Mouse (Mus musculus) lung, postnatal 14 days (tissue): ENCODE measurements around the gene Pde1c.

Experiments
- DNase-seq: peaks from one replicate; pipeline ENCODE4 v3.0.0; 2021

Gene Pde1c

DNA sequence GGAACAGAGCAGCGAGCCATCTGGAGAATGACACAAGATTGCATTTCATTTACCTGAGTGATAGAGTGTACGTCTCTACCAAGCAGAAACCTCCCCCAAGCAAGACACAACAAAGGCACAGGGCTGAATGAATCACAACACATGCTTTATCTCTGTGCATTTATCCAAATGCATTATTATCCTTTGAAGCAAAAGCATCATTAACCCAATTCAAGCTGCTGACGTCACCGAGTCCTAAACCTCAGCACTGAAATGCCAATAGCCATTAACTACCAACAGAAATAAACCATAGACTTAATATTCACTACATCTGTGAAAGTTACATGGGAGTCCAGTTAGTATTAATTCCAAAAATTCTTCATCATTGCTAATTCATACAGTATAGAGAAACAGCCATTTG, 127.4 kb downstream of the Pde1c start:
- DNase-seq = no peak

DNA sequence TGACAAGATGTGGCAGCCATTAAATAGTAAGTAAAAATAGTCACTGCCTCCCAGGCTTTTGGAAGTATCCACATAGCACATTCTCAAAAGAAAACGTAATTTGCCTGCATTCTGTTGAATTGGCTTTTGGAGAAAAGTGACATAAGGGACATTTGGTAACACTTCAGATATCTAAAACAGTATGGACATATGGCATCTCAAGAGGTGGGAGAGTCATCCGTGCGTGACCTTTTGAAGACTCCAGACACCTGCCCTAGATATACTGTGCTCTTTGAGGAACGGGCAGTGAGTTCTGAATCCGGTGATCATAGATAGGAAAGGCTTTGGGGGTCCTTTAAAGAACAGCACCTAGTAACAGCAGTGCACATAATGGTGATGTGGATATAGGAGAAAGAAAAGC, 143.1 kb downstream of the Pde1c start:
- no peak for DNase-seq

DNA sequence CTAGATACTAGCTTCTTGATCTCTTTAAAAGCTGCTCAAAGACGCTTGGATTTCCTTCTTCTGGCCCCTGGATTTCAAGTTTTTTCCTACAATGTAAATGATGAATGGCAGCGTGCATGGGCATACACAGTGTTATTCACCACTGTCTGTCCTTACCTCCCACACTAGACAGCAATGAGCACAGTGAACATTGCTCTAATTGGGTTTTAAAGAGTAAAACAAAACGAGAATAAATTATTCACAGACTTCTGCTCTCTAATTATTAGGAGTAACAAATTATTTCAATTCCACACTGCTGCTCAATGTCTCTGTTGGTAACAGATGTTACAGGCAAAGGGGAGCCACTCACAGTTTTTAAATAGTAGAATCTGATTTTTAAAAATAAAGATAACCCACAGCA, 146.0 kb downstream of the Pde1c start:
- DNase-seq = no peak

DNA sequence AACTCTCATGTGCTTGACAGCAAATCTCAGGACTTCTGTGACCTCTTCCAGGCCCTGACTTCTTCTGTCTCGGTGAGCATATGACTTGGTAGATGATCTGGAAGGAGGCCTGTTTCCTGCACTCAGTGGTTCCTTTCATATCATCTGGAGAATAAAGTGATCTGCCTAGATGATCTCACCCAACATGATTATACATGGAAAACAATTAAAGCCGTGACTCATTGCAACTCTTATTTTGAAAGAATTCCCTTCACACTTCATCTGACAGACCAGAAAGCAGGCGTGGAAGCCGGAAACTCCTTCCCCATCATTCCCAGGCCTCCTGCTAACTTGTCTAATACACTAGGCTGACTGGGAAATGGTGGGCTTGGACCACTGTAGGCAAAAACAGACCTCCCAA, 152.7 kb downstream of the Pde1c start:
- no peak for DNase-seq

DNA sequence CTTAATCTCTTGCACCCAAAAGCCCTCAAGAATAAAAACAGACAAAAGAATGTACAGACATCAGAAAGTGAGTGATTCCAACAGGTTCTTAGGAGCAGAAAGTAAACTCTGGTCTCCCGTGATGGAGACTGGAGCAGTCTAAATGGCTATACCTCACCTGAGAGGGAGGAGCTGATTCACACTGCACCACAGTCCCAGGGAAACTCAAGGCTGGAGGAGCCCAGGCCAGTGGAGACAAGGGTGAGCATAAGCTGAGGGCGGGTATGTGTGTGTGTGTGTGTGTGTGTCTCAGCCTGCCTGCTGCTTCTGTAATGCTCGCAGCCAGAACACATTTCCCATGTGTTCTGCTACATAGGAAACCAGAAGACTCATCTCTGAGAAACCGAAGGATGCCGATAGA, 179.7 kb downstream of the Pde1c start:
- DNase-seq = no peak

DNA sequence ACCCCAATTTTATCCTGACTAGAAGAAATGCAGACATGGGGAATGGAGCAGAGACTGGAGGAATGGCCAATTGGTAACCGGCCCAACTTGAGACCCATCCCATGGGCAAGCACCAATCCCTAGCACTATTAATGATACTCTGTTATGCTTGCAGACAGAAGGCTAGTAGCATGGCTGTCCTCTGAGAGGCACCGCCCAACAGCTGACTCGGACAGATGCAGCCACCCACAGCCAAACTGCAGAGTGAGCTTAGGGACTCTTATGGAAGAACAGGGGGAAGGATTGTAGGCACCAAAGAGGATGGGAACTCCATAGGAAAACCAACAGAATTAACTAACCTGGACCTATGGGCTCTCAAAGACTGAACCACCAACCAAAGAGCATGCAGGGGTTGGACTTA, 192.5 kb downstream of the Pde1c start:
- DNase-seq = no peak

DNA sequence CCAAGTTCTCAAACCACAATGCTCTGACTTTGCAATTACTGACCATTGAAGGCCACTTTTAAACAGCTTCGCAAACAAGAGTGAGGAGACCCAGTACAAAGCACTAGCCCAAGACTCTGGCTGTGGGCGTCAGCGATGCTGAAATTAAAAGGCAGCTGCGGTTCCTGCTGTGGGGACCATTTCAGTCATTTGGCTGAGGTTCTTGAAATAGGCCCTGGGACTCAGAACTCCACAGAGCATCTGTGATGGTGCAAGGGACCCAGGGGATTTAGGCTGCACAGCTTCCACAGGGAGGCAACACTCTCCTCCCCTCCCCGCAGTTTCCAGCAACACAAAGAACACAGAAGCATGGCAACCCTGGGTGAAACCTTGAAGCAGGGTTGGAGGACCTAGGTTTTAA, 194.7 kb downstream of the Pde1c start:
- no peak for DNase-seq

DNA sequence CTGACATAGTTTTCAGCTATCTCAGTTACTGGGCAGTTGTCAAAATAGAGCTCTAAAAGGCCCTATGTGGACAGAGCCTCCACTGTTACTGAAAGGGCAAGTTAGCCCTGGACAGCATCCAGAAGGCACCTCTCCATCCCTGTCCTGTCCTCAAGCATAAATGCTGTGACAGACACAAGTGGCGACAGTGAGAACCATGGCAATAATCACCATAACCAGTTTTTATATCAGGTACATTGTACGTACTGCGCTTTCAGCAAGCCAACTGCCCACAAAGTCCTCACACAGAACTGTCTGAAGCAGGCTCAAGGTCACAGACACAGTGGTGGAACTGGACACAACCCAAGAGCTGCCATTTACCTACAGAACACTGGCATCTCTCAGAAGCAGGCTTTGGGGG, 195.2 kb downstream of the Pde1c start:
- DNase-seq = no peak

DNA sequence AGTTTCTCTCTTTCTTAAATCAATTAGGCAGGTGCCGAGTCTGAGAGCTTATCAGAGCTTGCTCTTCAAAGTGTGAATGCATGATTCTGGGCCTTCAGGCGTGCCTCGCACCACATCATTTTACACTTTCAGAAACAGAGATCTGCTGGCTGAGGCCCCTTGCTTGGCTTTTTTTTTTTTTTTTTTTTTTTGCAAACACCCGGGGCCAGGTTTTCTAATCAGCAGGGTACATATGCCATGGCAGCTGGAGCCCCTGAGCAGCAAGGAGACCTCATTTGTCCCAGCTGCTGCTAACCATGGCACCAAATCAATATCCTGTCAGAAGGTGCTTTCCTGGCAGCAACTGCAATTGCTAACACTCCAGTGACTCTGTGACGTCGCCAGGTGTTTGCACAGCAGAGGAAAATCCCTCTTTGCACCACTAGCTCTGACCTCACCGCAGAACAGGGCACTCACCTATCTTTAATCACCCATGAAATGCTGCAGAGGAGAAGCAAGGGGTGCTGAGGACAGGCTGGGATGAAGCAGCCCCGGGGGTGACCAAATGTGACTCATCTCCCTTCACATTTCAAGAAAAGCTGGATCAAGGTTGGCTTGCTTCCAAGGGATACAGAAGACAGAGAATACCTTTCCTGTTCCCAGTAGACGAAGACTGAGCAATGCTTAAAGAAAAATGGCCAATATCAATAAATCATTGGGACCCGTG, 195.7 kb downstream of the Pde1c start:
- no peak for DNase-seq

DNA sequence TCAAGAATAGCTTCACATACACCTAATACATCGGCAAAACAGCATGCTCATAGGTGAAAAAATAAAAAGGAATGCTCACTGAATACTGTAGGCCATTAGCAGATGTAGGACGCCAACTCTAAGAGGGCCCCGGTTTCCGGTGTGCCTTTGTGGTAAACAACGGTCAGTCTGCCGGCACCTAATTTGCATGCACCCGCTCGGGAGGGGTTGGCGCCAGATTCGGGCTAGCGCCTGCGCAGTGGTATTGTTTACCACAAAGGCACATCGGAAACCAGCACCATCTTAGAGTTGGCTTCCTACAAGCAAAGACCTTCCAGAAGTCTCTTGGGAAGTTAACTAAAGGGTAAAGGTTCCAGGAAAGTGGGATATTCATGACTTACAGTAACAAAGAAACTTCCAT, 199.4 kb downstream of the Pde1c start:
- DNase-seq = no peak

DNA sequence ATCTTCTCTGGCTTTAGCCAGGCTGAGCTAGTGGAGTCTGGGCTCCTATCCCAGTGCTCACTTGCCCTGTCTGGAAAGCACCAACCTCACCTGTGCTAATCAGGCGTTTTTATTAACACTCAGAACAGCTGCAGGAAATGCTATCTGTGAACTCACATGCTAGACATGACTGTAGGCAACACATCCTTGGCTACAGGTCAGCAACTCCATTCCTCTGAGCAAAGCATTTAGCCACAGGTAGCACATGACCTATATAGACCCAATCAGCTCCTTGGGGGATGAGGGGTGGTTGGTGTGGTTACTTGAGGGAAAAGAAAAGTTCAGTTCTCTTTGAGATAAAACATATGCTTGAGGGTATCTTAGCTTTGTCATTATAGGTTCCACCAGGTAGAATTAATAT, 200.8 kb downstream of the Pde1c start:
- DNase-seq = no peak

DNA sequence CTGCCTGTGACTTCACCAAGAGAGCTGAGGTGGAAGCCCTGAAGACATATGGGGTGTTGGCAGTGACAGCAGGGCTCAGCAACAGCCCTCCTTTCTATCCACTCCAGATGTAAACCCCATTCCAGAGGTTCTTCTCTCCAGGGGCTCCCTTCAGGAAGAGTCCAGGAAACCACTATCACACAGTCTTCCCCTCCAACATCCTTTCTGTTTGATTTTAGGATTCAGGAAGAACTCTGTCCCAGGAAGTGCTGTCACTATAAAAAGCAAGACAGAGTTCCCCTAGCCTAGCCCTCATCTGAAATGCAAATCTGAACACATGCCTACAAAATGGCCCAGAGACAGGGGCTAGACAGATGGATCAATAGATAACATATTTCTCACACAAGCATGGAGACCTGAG, 201.6 kb downstream of the Pde1c start:
- no peak for DNase-seq

DNA sequence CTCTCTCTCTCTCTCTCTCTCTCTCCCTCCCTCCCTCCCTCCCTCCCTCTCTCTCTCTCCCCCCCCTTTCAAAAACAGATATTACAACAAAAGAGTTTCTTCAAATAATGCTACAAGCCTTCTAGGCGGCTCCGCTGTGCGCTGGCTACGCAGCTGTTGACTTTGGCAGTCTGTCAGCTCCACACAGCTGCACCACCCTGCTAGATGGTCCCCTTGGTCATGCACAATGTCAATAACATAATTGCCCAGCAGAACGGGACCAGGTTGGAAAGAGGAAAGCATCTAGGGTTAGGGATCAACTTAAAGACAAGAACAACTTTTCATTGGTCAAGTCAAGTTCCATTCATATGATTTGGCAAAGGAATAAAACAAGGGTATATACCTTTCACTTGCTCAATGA, 206.3 kb downstream of the Pde1c start:
- no peak for DNase-seq

DNA sequence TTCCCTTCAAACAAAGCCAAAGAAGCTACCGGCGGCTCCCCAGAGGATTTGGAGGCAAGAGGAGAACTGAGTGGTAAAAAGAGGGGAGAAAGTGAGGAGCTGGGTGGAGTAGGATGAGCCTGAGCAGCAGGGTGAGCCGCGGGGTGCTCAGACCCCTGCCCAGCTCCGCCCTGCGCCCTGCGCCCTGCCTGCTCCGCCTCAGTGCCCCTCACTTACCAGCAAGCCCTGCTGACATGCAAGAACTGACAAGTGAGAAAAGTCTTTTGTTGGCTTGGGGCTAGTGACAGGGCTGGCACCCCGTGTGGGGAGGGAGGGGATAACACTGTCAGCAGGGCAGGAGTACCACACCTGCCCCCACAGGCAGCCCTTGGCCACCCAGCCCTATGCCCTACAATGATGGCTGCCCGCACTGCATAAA, 206.8 kb downstream of the Pde1c start:
- peak; percentile 1 for DNase-seq

DNA sequence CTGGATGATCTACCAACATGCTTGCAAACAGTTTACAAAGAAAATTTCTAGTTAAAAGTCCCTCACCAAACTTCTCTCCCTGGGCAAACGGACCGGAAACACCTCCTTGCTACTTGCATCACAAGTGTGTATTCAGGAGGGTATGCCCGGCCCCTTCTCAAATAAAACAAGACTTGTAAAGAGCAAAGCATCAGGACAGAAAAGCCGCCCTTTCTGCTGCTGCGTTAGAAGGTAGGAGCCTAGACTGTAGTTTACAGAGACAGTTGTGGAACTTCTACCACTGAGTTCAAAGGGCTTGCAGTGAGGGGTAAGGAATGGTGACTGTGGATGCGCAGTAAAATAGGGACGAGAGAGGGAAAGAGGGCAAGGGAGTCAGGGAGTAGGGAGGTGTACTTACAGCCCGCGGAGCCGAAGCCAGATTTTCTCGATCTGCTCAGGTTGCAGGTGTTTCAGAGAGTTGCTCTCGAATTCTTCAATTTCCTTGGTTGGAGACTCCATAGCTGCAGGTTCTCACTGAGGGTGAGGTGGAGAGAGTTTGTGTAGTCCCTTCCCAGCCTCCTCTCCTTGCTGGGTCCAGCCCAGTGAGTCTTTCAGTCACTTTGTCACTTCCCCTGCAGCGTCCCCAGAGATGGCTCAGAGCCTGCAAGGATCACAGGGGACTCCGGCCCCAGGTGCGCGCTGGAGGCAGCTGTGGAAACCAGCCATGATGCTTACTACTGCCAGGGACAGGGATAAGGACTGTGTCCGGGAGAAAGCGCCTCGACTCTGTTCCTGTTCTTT, 207.4 kb downstream of the Pde1c start:
- DNase-seq = no peak

DNA sequence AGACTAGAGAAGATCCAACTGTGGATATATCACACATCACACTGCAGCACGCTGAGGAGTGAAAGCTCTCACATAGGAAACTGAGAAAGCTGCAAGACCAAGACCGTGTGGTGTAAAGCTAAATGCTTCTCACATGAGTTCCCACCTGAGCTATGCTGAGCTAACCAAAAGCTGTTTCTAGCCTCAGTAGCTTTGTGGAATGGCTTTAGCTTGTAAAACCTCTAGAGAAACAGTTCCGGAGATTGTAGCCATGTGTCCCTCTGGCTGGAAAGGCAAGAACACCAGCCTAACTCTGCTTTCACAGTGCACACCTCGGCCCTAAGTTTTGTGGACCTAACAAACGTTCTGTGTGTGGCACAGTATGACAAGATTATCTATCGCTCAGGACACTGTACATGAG, 208.8 kb downstream of the Pde1c start:
- no peak for DNase-seq

DNA sequence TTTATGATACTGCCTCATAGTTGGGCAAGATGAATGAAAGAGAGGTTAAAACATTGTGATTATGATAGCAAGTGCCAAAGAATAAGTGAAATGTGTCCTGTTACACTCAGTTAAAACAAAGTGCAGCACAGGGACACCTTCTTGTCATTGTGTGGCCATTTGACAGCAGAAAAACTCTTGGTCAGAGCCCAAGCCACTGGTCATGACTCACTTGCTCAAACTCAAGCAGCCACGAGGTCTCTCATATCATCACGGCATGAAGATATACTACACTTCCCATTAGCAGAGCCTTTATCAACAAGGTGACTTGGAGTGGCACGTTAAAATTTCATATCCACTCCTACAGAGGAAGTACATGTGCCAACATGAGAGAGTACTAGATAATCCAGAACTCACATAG, 209.8 kb downstream of the Pde1c start:
- no peak for DNase-seq

DNA sequence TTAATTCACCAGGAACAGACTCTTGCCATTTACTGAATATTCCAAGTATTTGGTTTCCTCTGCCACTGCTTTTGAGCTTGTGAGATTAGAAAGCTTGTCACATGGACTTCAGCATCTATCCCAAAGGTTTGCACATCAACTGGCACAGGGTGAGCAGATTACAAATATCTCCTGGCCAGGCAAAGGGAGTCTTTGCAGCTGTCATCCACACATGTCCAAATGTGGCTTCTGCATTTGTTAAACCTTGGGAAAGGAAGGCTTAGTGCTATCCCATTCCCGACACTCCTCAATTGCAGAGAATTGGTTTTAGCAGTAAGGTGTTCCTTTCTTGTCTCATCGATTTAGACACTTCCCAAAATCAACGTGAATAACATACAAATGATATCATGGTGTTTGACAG, 221.7 kb downstream of the Pde1c start:
- no peak for DNase-seq

DNA sequence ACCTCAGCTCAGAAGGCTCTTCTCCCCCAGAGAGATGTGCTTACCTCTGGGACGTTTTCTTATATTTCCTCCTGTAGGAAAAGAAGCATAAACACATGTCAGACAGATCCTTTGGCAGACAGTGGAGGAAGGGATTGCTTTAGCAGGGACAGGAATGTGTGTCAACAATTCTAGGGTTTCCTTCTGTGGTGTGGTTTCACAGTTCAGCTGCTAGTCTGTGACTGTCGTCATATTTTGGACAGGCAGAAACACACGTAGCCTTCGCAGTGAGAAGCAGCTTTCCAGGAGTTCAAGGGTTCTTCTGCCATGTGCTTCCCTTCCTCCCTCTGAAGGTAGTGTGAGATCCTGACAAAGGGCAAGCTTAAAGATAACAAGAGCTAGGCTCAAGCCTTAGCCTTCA, 223.8 kb downstream of the Pde1c start:
- DNase-seq = no peak

DNA sequence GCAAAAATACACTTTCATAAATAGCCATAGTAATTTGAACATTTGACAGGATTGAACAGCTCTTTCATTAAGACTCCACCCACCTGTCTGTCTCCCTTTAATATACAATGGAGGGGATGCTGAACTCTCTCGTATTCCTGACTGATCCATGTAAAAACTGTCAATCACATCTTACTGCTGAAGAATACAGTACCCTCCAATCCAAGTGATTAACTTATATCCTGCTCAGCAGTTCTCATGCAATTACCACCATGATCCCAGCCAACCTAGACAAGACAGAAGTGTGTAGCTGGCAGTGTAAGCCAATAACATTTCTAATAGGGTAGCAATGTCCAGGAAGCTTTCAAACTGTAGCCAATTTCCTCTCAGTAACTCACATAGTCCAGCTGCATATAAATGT, 226.9 kb downstream of the Pde1c start:
- no peak for DNase-seq

DNA sequence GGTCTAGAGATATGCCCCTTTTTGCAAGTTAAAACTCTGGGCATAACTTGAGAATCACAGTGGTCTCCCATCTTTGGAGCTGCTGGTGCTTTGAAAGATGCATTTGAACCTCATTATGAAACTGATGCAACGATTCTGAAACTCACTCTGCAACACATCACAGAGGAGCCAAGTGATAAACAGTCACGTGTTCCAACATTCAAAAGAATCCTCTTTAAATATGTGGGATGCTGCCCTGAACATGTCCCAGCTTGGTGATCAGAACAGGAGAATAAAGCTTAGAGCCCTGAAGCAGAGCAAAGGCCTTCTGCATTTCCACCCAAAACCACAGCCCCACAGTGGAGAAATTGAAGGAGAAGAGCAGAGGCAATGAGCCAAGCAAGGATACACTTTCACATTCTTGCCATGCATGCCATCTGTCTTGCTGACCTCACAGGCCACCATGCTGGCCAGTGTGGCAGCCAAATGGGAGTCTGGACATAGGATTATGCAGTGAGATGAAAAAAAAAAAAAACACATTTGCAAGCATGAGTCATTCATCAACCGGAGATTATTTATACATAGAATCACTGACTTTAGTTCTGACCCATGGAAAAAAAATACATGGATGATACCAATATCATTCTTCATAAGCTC, 233.0 kb downstream of the Pde1c start:
- DNase-seq = no peak

DNA sequence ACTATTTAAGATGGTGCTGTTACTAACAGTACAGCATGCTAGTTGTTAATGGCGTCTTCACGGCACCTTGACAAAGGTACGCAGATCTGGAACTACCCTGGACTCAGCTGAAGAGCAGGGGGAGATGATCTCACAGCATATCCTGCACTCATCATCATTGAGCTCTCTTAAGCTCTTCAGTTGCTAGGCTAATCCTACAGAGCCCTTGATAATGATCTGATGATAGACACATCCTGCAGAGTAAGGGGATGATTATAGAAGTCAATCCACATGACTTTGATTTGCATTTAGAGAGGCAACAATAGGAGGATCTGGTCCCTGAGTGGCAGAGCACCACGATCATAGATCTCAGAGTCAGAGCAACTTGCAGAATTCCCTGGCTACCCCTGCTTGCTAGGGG, 236.8 kb downstream of the Pde1c start:
- DNase-seq = no peak

DNA sequence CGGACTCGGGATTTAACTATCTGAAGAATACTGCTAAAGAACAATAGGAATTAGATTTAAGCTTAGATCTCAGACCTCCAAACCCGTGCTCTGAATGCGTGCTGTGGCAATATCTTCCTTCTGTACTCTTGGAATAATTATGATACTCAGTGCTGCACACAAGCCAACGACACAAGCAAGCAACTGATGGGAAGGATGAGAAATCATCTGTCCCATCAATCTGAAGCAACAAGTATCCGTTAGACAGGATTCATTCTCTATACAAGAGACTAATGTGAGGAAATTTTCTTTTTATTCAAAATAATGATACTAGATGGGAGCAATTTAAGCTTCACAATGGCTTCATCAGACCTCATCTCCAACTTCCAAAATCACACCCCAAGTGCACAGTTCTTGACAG, 237.5 kb downstream of the Pde1c start:
- no peak for DNase-seq

DNA sequence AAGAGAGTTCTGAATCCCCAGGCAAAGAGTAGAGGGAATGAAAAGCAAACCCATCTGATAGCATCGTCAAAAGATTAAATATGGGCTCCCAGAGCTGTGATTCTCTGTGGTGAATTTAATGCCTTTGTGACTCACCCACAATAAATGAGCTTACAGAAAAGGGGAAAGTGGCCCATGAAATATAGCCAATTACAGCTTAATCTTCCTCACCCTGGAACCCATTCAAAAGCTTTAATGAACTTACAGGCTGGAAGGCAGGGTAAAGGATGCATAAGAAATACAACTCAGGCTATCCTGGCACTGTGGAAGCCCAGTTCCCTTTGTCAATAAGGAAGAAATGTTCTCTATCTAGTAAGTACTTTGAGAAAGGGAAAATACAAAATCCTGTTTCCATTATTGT, 240.8 kb downstream of the Pde1c start:
- no peak for DNase-seq
